Mouse (Mus musculus): ENCODE measurements around the gene Tuba8. TPM values are rescaled to one million over a fixed set of nuclear protein-coding genes. Genes with fewer than 3 reads are reported as not detected.
A peak's percentile ranks its signal among the peaks of the same experiment; 100 is the strongest.

Gene Tuba8
- total and polyA plus RNA-seq, 2 experiments from 2014 or later, result 1.8 to 1.9 TPM

DNA sequence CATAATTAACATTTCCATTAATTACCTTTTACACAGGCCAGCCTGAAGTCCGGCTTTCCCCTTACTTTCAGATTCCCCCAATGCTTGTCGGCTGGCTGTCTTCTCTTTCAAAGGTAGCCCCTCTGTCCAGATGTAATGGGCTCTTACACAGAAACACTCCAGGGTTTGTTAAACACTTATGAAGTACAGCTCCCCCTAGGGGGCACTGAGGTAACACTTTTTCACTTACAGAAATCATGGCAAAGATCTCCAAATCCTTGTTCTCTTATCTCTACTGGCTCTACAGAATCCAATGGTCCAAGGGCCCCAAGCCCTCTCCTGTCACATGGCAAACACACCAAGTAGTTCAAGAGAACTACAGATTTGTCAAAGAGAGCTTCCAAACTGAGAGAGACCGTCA lies 63.9 kb downstream of the Tuba8 start:
- H3K27me3 ChIP-seq (ENCODE audit: insufficient read depth, low read length), result no peaks in the 10 kb centered on the region
- H3K4me2 ChIP-seq (ENCODE audit: low read depth, low read length, poor library complexity, severe bottlenecking), result no peak overlapping the region
- WGBS, result 88% methylated on average over 3 of the region's 3 CpGs
- H3K9me3 ChIP-seq (ENCODE audit: low read length), result no peaks in the 10 kb centered on the region
- no peak overlapping the region for H3K4me3 ChIP-seq (ENCODE audit: low read depth, low read length)
- H3K9ac ChIP-seq (replicated peaks; ENCODE audit: low read length, poor library complexity, severe bottlenecking), result no peak overlapping the region
- no peak overlapping the region for H3K27ac ChIP-seq (ENCODE audit: low read depth, low read length)
- no peaks in the 10 kb centered on the region for H3K36me3 ChIP-seq (ENCODE audit: insufficient read depth, low read length)
- DNase-seq (ENCODE audit: low spot score) (peak; percentile 69), ATAC-seq (ENCODE audit: low FRiP score) (no peak)
- H3K4me1 ChIP-seq (ENCODE audit: insufficient read depth, low read length), result no peaks in the 10 kb centered on the region
- peak; percentile 47 for TF ChIP-seq CTCF (IDR thresholded peaks at IDR 0.05)

Other genes starting within 250 kb of the Tuba8 start
- 76.4 and 83.4 TPM in 2 replicates for gene Mical3, start 79.7 kb upstream of the Tuba8 start, total RNA-seq (2014; rRNA removed)
- gene Mical3, start 79.7 kb upstream of the Tuba8 start, polyA plus RNA-seq (2015; fragmentation: Nextera tagmentation; extraction: Ambion mirVana), result 19.0 and 25.0 TPM in 2 replicates
- 31.2 and 32.6 TPM in 2 replicates for gene Pex26, start 27.0 kb upstream of the Tuba8 start, total RNA-seq (2014; rRNA removed)
- 12.7 and 13.6 TPM in 2 replicates for gene Pex26, start 27.0 kb upstream of the Tuba8 start, polyA plus RNA-seq (2015; fragmentation: Nextera tagmentation; extraction: Ambion mirVana)
- gene Usp18, start 35.2 kb downstream of the Tuba8 start, total RNA-seq (2014; rRNA removed), result 1.1 and 2.5 TPM in 2 replicates
- 2.0 and 3.8 TPM in 2 replicates for gene Usp18, start 35.2 kb downstream of the Tuba8 start, polyA plus RNA-seq (2015; fragmentation: Nextera tagmentation; extraction: Ambion mirVana)
- 53.1 and 59.4 TPM in 2 replicates for gene Slc6a13, start 89.5 kb downstream of the Tuba8 start, total RNA-seq (2014; rRNA removed)
- gene Slc6a13, start 89.5 kb downstream of the Tuba8 start, polyA plus RNA-seq (2015; fragmentation: Nextera tagmentation; extraction: Ambion mirVana), result 61.7 and 65.3 TPM in 2 replicates
- 12.4 and 13.0 TPM in 2 replicates for gene Slc6a12, start 132.4 kb downstream of the Tuba8 start, total RNA-seq (2014; rRNA removed)
- gene Slc6a12, start 132.4 kb downstream of the Tuba8 start, polyA plus RNA-seq (2015; fragmentation: Nextera tagmentation; extraction: Ambion mirVana), result 8.1 and 8.2 TPM in 2 replicates

Measured in midbrain, postnatal 0 days (tissue).